Mouse (Mus musculus): ENCODE data around the gene Lclat1. TPM values are rescaled to one million over a fixed set of nuclear protein-coding genes. Genes with fewer than 3 reads are reported as not detected.

The Lclat1 gene
- polyA plus RNA-seq, 1 experiment from 2014 or later, result 24.3 TPM

DNA sequence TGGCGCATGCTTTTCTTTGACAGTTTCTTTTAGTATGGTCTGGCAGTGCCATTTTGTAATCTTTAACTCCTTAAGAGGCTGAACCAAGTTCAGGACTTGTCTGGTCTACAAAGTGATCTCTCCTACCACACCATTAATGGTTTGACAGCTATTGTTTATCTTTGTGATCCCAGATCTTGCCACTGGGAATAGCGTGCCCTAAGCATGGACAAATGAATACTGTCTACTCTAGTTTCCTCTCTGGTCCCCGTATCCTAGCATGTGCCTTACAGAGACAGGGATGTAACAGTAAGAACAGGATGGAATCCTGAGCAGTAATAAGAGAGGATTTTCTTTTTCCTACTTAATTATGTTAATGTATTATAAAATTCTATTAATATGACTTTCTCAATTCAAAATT is 105.0 kb downstream of the Lclat1 start:
- H3K4me2 ChIP-seq (replicated peaks; ENCODE audit: low read depth), result no peak overlapping the region
- peaks cover 5% of the 10 kb centered on the region; the same call in 1 of the 2 replicates for H3K36me3 ChIP-seq (ENCODE audit: control insufficient read depth, insufficient read depth)
- WGBS, result 61% methylated on average over 3 of the region's 3 CpGs
- no peak overlapping the region for H3K9ac ChIP-seq (ENCODE audit: low read depth, low read length)
- H3K4me1 ChIP-seq (replicated peaks; ENCODE audit: control insufficient read depth, insufficient read depth, low read length), result no peaks in the 10 kb centered on the region
- H3K9me3 ChIP-seq (ENCODE audit: control insufficient read depth), result no peaks in the 10 kb centered on the region
- H3K27me3 ChIP-seq (replicated peaks; ENCODE audit: control insufficient read depth, insufficient read depth, low read length), result no peaks in the 10 kb centered on the region
- no peak overlapping the region for H3K4me3 ChIP-seq (ENCODE audit: low read depth, low read length)
- no peak for TF ChIP-seq CTCF (IDR thresholded peaks at IDR 0.05; ENCODE audit: low read depth)
- no peak for ATAC-seq
- no peak overlapping the region for H3K27ac ChIP-seq (ENCODE audit: low read depth, low read length)

DNA sequence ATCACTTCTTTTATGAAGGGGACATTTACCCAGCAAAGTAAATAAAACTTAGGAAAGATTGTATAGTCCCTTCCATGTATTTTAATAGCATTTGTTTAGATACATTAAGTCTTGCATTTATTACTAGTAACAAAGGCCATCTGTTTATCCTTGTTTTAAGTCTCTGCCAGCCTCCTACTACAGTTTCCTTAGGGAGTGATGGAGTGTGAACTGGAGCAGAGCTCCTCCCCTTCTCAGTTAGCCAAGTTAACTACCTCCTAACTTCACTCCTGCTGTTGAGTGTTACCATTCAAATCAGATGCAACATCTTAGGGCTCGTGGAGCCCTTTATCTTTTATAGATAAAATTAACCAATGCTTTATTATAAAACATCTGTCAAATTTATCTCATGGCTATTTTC is 105.4 kb downstream of the Lclat1 start:
- no peak for ATAC-seq
- no peaks in the 10 kb centered on the region for H3K9me3 ChIP-seq (ENCODE audit: control insufficient read depth)
- WGBS, result 40% methylated on average over 1 of the region's 1 CpGs
- TF ChIP-seq CTCF (IDR thresholded peaks at IDR 0.05; ENCODE audit: low read depth), result no peak
- H3K27ac ChIP-seq (ENCODE audit: low read depth, low read length), result no peak overlapping the region
- no peak overlapping the region for H3K4me3 ChIP-seq (ENCODE audit: low read depth, low read length)
- H3K4me2 ChIP-seq (replicated peaks; ENCODE audit: low read depth), result no peak overlapping the region
- H3K27me3 ChIP-seq (replicated peaks; ENCODE audit: control insufficient read depth, insufficient read depth, low read length), result no peaks in the 10 kb centered on the region
- no peaks in the 10 kb centered on the region for H3K4me1 ChIP-seq (replicated peaks; ENCODE audit: control insufficient read depth, insufficient read depth, low read length)
- no peak overlapping the region for H3K9ac ChIP-seq (ENCODE audit: low read depth, low read length)
- peaks cover 5% of the 10 kb centered on the region; the same call in 1 of the 2 replicates for H3K36me3 ChIP-seq (ENCODE audit: control insufficient read depth, insufficient read depth)

DNA sequence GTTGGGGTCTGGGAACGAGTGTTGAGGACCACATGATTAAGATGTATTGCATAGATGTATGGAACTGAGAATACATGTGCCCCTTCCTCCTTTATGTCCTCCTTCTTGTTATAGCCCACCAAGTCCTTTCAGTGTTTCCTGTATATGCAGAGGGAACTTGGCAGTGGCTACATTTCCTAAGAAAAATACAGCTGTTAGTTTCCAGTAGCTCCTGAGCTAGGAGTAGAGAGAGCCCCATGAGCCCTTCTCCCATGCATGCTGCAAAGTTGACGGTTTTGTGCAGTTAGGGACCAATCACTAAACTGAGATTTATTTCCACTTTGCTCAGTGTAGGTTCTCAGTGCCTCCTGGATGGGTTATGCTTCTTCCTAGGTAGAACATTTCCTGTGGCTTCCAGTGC is 105.9 kb downstream of the Lclat1 start:
- no peaks in the 10 kb centered on the region for H3K9me3 ChIP-seq (ENCODE audit: control insufficient read depth)
- ATAC-seq, result no peak
- no peak for TF ChIP-seq CTCF (IDR thresholded peaks at IDR 0.05; ENCODE audit: low read depth)
- H3K27me3 ChIP-seq (replicated peaks; ENCODE audit: control insufficient read depth, insufficient read depth, low read length), result no peaks in the 10 kb centered on the region
- H3K36me3 ChIP-seq (ENCODE audit: control insufficient read depth, insufficient read depth), result peaks cover under 1% of the 10 kb centered on the region; the same call in 1 of the 2 replicates
- H3K27ac ChIP-seq (ENCODE audit: low read depth, low read length), result no peak overlapping the region
- H3K4me1 ChIP-seq (replicated peaks; ENCODE audit: control insufficient read depth, insufficient read depth, low read length), result no peaks in the 10 kb centered on the region
- 72% methylated on average over 2 of the region's 2 CpGs for WGBS
- no peak overlapping the region for H3K4me3 ChIP-seq (ENCODE audit: low read depth, low read length)
- no peak overlapping the region for H3K9ac ChIP-seq (ENCODE audit: low read depth, low read length)
- H3K4me2 ChIP-seq (replicated peaks; ENCODE audit: low read depth), result no peak overlapping the region

DNA sequence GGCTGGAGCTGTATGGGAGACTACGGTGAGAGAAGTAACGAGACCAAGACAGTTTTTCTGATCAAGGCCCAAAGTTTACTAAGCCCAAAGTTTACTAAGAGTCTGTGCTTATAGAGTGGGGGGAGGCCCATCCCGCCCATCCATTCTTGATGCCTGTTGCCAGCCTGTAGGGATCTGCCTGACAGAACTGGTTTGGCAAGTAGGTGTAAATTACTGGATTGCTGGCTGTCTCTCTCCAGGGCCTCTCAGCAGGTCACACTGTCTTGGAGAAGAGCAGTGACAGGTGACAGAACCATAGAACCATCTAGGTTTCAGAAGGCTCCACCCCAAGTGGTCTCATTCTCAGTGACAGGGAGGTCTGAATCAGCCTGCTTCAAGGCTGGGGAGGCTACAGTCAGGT is 109.5 kb downstream of the Lclat1 start:
- no peak overlapping the region for H3K9ac ChIP-seq (ENCODE audit: low read depth, low read length)
- TF ChIP-seq CTCF (IDR thresholded peaks at IDR 0.05; ENCODE audit: low read depth), result no peak
- no peak for ATAC-seq
- no peaks in the 10 kb centered on the region for H3K4me1 ChIP-seq (replicated peaks; ENCODE audit: control insufficient read depth, insufficient read depth, low read length)
- no peak overlapping the region for H3K4me2 ChIP-seq (replicated peaks; ENCODE audit: low read depth)
- no peaks in the 10 kb centered on the region for H3K9me3 ChIP-seq (ENCODE audit: control insufficient read depth)
- H3K27ac ChIP-seq (ENCODE audit: low read depth, low read length), result no peak overlapping the region
- H3K36me3 ChIP-seq (ENCODE audit: control insufficient read depth, insufficient read depth), result no peaks in the 10 kb centered on the region; the same call in 1 of the 2 replicates
- no peaks in the 10 kb centered on the region for H3K27me3 ChIP-seq (replicated peaks; ENCODE audit: control insufficient read depth, insufficient read depth, low read length)
- H3K4me3 ChIP-seq (ENCODE audit: low read depth, low read length), result no peak overlapping the region
- 57% methylated on average over 3 of the region's 3 CpGs for WGBS

DNA sequence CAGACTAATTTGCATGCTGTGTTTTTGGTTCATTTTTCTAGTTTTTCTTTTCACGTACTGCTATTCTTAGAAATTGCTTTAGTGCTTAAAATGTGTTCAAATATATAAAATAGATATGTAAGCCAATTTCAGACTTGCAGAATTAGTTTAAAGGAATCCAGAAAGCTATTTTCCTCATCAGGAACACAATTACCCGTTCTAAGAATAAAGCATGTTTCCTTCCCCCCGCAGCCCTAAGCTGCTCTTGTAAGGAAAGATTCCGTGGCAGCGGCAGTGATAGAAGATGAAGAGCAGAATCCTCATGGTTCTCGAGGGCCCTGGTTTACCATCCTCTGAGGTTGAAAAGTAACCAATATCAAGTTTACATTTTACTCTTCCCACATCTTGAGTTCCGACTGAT is 113.0 kb downstream of the Lclat1 start:
- H3K27ac ChIP-seq (ENCODE audit: low read depth, low read length), result no peak overlapping the region
- no peak for TF ChIP-seq CTCF (IDR thresholded peaks at IDR 0.05; ENCODE audit: low read depth)
- no peaks in the 10 kb centered on the region; the same call in 1 of the 2 replicates for H3K36me3 ChIP-seq (ENCODE audit: control insufficient read depth, insufficient read depth)
- H3K9me3 ChIP-seq (ENCODE audit: control insufficient read depth), result no peaks in the 10 kb centered on the region
- H3K9ac ChIP-seq (ENCODE audit: low read depth, low read length), result no peak overlapping the region
- no peaks in the 10 kb centered on the region for H3K27me3 ChIP-seq (replicated peaks; ENCODE audit: control insufficient read depth, insufficient read depth, low read length)
- no peak overlapping the region for H3K4me2 ChIP-seq (replicated peaks; ENCODE audit: low read depth)
- WGBS, result 66% methylated on average over 7 of the region's 7 CpGs
- ATAC-seq, result no peak
- H3K4me3 ChIP-seq (ENCODE audit: low read depth, low read length), result no peak overlapping the region
- H3K4me1 ChIP-seq (replicated peaks; ENCODE audit: control insufficient read depth, insufficient read depth, low read length), result no peaks in the 10 kb centered on the region

DNA sequence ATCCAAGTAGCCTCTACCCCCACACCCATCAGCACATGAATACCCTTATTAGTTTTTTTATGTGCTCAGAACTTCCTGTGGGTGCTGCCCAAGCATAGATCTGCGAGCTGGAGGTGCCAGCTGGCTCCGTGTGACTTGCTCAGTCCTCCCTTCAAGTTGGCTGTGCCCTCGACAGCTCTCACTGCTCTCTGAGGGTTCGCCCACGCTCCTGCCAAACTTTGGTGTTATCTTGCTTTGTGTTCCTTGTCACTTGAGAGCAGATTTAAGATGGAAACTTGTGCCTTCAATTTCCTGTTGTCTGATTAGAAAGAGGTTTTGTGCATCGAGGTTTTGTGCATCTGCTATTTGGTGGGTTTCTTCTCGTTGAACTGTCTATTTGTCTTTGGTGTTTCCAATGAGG is 114.3 kb downstream of the Lclat1 start:
- Histone ChIP-seq H3K9me3 (ENCODE audit: control insufficient read depth) (no peaks in the 10 kb centered on the region), H3K36me3 (ENCODE audit: control insufficient read depth, insufficient read depth) (no peaks in the 10 kb centered on the region; the same call in 1 of the 2 replicates), H3K27me3 (replicated peaks; ENCODE audit: control insufficient read depth, insufficient read depth, low read length) (no peaks in the 10 kb centered on the region), H3K4me1 (replicated peaks; ENCODE audit: control insufficient read depth, insufficient read depth, low read length) (no peaks in the 10 kb centered on the region), H3K4me2 (replicated peaks; ENCODE audit: low read depth) (no peak overlapping the region), H3K9ac (ENCODE audit: low read depth, low read length) (no peak overlapping the region), H3K4me3 (ENCODE audit: low read depth, low read length) (no peak overlapping the region), H3K27ac (ENCODE audit: low read depth, low read length) (no peak overlapping the region)
- no peak for TF ChIP-seq CTCF (IDR thresholded peaks at IDR 0.05; ENCODE audit: low read depth)
- ATAC-seq, result no peak
- 75% methylated on average over 7 of the region's 7 CpGs for WGBS

DNA sequence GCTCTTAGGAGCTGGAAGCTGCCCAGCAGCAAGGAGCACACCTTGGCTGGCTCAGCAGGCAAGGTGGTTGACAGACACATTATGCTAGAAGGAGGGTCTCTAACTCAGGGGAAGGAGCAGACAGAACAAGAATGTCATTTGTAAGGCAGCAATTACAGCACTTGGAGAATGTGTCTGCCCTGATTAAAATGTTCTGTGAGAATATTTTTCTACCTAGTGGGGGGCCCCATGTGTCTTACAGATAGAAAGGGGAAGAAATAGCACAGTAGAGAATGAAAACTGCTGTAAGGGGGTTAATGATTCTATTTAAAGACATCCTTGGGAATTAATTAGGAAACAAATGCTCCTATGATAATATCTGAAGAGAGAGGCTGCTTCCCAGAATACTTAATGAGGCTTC is 117.7 kb downstream of the Lclat1 start:
- no peak for ATAC-seq
- Histone ChIP-seq H3K27me3 (replicated peaks; ENCODE audit: control insufficient read depth, insufficient read depth, low read length) (no peaks in the 10 kb centered on the region), H3K4me1 (replicated peaks; ENCODE audit: control insufficient read depth, insufficient read depth, low read length) (peaks cover 4% of the 10 kb centered on the region), H3K4me2 (replicated peaks; ENCODE audit: low read depth) (no peak overlapping the region), H3K9ac (ENCODE audit: low read depth, low read length) (no peak overlapping the region), H3K4me3 (ENCODE audit: low read depth, low read length) (no peak overlapping the region), H3K27ac (ENCODE audit: low read depth, low read length) (no peak overlapping the region), H3K36me3 (ENCODE audit: control insufficient read depth, insufficient read depth) (no peaks in the 10 kb centered on the region), H3K9me3 (ENCODE audit: control insufficient read depth) (no peaks in the 10 kb centered on the region)
- no peak for TF ChIP-seq CTCF (IDR thresholded peaks at IDR 0.05; ENCODE audit: low read depth)

Data from intestine, postnatal 0 days (tissue).